Mouse (Mus musculus) frontal cortex, postnatal 10 days (tissue): ENCODE data around the gene Eftud2.

Source experiments
- DNase-seq, 2 experiments: peaks; one replicate each; pipeline ENCODE4 v3.0.0; 2022; ENCODE audit warnings: low spot score in 2 of 2, mixed read lengths in 1 of 2

The Eftud2 gene

GRCm38 (mm10) chr11:102880585-102881313, at the start of gene Eftud2, which contains the start of gene Ccdc103:
TSS of gene Eftud2 (minus strand) at chr11:102880985.
TSS of gene Ccdc103 (plus strand) at chr11:102881204.
- peak; percentile 84 to 90 for DNase-seq

- no peak for DNase-seq
Measured at GRCm38 (mm10) chr11:102925351-102925717, 44.5 kb upstream of the Eftud2 start.

GRCm38 (mm10) chr11:102924557-102925350, 44.0 kb upstream of the Eftud2 start, which contains the start of gene Kif18b:
TSS of gene Kif18b (minus strand) at chr11:102925124.
- DNase-seq: peak; percentile 89 to 93

GRCm38 (mm10) chr11:102921491-102921890, 40.7 kb upstream of the Eftud2 start:
- DNase-seq: no peak

GRCm38 (mm10) chr11:102918077-102918476, 37.3 kb upstream of the Eftud2 start:
- DNase-seq: no peak

- DNase-seq: no peak
Measured at GRCm38 (mm10) chr11:102915380-102915779, 34.6 kb upstream of the Eftud2 start.

GRCm38 (mm10) chr11:102911376-102911775, 30.6 kb upstream of the Eftud2 start:
- no peak for DNase-seq

GRCm38 (mm10) chr11:102903654-102904053, 22.9 kb upstream of the Eftud2 start:
- DNase-seq: no peak

- no peak for DNase-seq
Measured at GRCm38 (mm10) chr11:102902107-102902506, 21.3 kb upstream of the Eftud2 start.

- no peak for DNase-seq
Measured at GRCm38 (mm10) chr11:102901199-102901598, 20.4 kb upstream of the Eftud2 start.

GRCm38 (mm10) chr11:102900763-102901162, 20.0 kb upstream of the Eftud2 start, which contains the start of gene Gfap:
TSS of gene Gfap (minus strand) at chr11:102900912.
- peak in 1 of 2 experiments; percentile 73 for DNase-seq

- peak; percentile 49 to 72 for DNase-seq
Measured at GRCm38 (mm10) chr11:102898408-102898807, 17.6 kb upstream of the Eftud2 start.

GRCm38 (mm10) chr11:102896641-102897040, 15.9 kb upstream of the Eftud2 start:
- DNase-seq: no peak

GRCm38 (mm10) chr11:102895779-102896178, 15.0 kb upstream of the Eftud2 start:
- no peak for DNase-seq

GRCm38 (mm10) chr11:102894716-102895115, 13.9 kb upstream of the Eftud2 start:
- no peak for DNase-seq

GRCm38 (mm10) chr11:102893015-102893651, 12.3 kb upstream of the Eftud2 start:
- DNase-seq: peak in 1 of 2 experiments; percentile 52

GRCm38 (mm10) chr11:102890096-102890495, 9.3 kb upstream of the Eftud2 start:
- no peak for DNase-seq

GRCm38 (mm10) chr11:102888135-102888534, 7.3 kb upstream of the Eftud2 start:
- DNase-seq: peak in 1 of 2 experiments; percentile 26

- no peak for DNase-seq
Measured at GRCm38 (mm10) chr11:102887433-102887832, 6.6 kb upstream of the Eftud2 start.

GRCm38 (mm10) chr11:102884616-102885219, 3.9 kb upstream of the Eftud2 start, which contains the start of gene Fam187a:
TSS of gene Fam187a (plus strand) at chr11:102885169.
- no peak for DNase-seq
